Mouse (Mus musculus): ENCODE results near the gene Cct5. TPM values are rescaled to one million over a fixed set of nuclear protein-coding genes. Genes with fewer than 3 reads are reported as not detected.

Cct5 gene
- polyA plus RNA-seq (2012; rRNA removed): 369 and 395 TPM in 2 replicates

GRCm38 (mm10) chr15:31601646-31602374 is at the start of gene Cct5, which contains the start of gene Fam173b:
Gene Cct5 (minus strand): TSS chr15:31601804.
Gene Fam173b (plus strand): TSS chr15:31601852.

GRCm38 (mm10) chr15:31565184-31565583 is 36.4 kb downstream of the Cct5 start, which contains the start of gene Cmbl:
Gene Cmbl (plus strand): TSS chr15:31565389.

Other genes with a start within 250 kb of the Cct5 start
- 0.43 and 0.44 TPM in 2 replicates for gene Ankrd33b, start 234.1 kb downstream of the Cct5 start, polyA plus RNA-seq (2012; rRNA removed)
- gene Ropn1l, start 148.1 kb downstream of the Cct5 start, polyA plus RNA-seq (2012; rRNA removed): 1.3 and 1.5 TPM in 2 replicates
- 90.0 and 92.4 TPM in 2 replicates for gene March6, start 70.8 kb downstream of the Cct5 start, polyA plus RNA-seq (2012; rRNA removed)
- 17.4 and 18.8 TPM in 2 replicates for gene Cmbl, start 36.4 kb downstream of the Cct5 start, polyA plus RNA-seq (2012; rRNA removed)
- gene Fam173b, start within 50 bp of the Cct5 start, polyA plus RNA-seq (2012; rRNA removed): 12.1 and 13.6 TPM in 2 replicates